ENCODE assay signal across 10 mouse cellular contexts in genomic region chr10:62687032-62687674, GRCm38 (mm10). TPM values are rescaled to one million over a fixed set of nuclear protein-coding genes. Genes with fewer than 3 reads are reported as not detected.
DNase-seq lines count a peak whose midpoint lies in the region; ATAC-seq lines count a peak whose summit lies in the region.
"Had no signal": no experiment of that assay in that cellular context is flagged by ENCODE, and none has a peak within 500 bp of the region (broad histone marks: within the 10 kb centered on the region; RNA-seq: fewer than 3 reads in every experiment).

No protein-coding gene starts in this region.

- no peak overlapping the region for H3K4me3 ChIP-seq in forebrain, embryonic 15.5 days
- no peak overlapping the region for H3K4me3 ChIP-seq in limb, embryonic 13.5 days
- no peak overlapping the region for H3K4me3 ChIP-seq in neural tube, embryonic 14.5 days (ENCODE audit: low read depth, low read length)
- H3K4me3 ChIP-seq: heart, embryonic 10.5 days had no signal

- H3K36me3 ChIP-seq in forebrain, embryonic 15.5 days = no peaks in the 10 kb centered on the region
- H3K36me3 ChIP-seq in limb, embryonic 13.5 days = no peaks in the 10 kb centered on the region
- no peaks in the 10 kb centered on the region for H3K36me3 ChIP-seq in neural tube, embryonic 14.5 days (ENCODE audit: control insufficient read depth, insufficient read depth, low read length)
- H3K36me3 ChIP-seq: heart, embryonic 10.5 days had no signal

- H3K9ac ChIP-seq in forebrain, embryonic 15.5 days (replicated peaks) = no peak overlapping the region
- H3K9ac ChIP-seq in limb, embryonic 13.5 days = 0 out of 2 replicates have a peak overlapping the region, but pooled peaks have one; percentile 8
- no peak overlapping the region for H3K9ac ChIP-seq in neural tube, embryonic 14.5 days (replicated peaks; ENCODE audit: low read depth, low read length)

- peak overlapping the region; percentile 26; the same call in 1 of the 2 replicates for H3K27ac ChIP-seq in forebrain, embryonic 15.5 days (replicated peaks)
- peak overlapping the region; percentile 55; the same call in 1 of the 2 replicates for H3K27ac ChIP-seq in limb, embryonic 13.5 days
- H3K27ac ChIP-seq in neural tube, embryonic 14.5 days (ENCODE audit: low read depth, low read length) = peak overlapping the region; percentile 34; the same call in 1 of the 2 replicates
- H3K27ac ChIP-seq: heart, embryonic 10.5 days had no signal

- peaks cover 13% of the 10 kb centered on the region for H3K4me1 ChIP-seq in forebrain, embryonic 15.5 days
- peaks cover 26% of the 10 kb centered on the region for H3K4me1 ChIP-seq in limb, embryonic 13.5 days
- H3K4me1 ChIP-seq in neural tube, embryonic 14.5 days (ENCODE audit: control insufficient read depth, insufficient read depth, low read length) = peaks cover 9% of the 10 kb centered on the region

- H3K9me3 ChIP-seq in forebrain, embryonic 15.5 days = no peaks in the 10 kb centered on the region
- no peaks in the 10 kb centered on the region for H3K9me3 ChIP-seq in limb, embryonic 13.5 days
- H3K9me3 ChIP-seq in neural tube, embryonic 14.5 days (ENCODE audit: control insufficient read depth, low read length) = no peaks in the 10 kb centered on the region
- H3K9me3 ChIP-seq: heart, embryonic 10.5 days had no signal

- peak; percentile 75 for ATAC-seq in forebrain, embryonic 15.5 days (replicated peaks)
- peak; percentile 66; the same call in 1 of the 2 replicates for ATAC-seq in limb, embryonic 13.5 days (ENCODE audit: low FRiP score, low read depth)
- peak; percentile 91 for ATAC-seq in neural tube, embryonic 14.5 days (ENCODE audit: low read depth)
- ATAC-seq in activated CD4-positive, CD25-positive, alpha-beta regulatory T cell, adult 4 months = no peak

- WGBS in forebrain, embryonic 15.5 days = 3% methylated on average over 15 of the region's 15 CpGs
- WGBS in limb, embryonic 13.5 days = 46% methylated on average over 15 of the region's 15 CpGs
- 3% methylated on average over 15 of the region's 15 CpGs for WGBS in neural tube, embryonic 14.5 days

- no peaks in the 10 kb centered on the region for H3K27me3 ChIP-seq in forebrain, embryonic 15.5 days
- no peaks in the 10 kb centered on the region for H3K27me3 ChIP-seq in limb, embryonic 13.5 days
- H3K27me3 ChIP-seq in neural tube, embryonic 14.5 days (ENCODE audit: control insufficient read depth, insufficient read depth, low read length) = 0 out of 2 replicates have a peak, but pooled peaks cover 7% of the 10 kb centered on the region

- peak; percentile 44 for DNase-seq in embryo, embryonic 9.5 days (ENCODE audit: extremely low spot score)
- no peak for DNase-seq in c-Kit-positive CD71-positive TER-119-positive erythroid progenitor cells, embryonic 14.5 days (ENCODE audit: low spot score)
- no peak for DNase-seq in spleen, adult 12 weeks (ENCODE audit: low spot score)
- DNase-seq: kidney, adult 11 months; lung, postnatal 14 days had no signal

- H3K4me2 ChIP-seq in forebrain, embryonic 15.5 days (replicated peaks) = 0 out of 2 replicates have a peak overlapping the region, but pooled peaks have one; percentile 17
- peak overlapping the region; percentile 12; the same call in 1 of the 2 replicates for H3K4me2 ChIP-seq in limb, embryonic 13.5 days (replicated peaks)
- H3K4me2 ChIP-seq in neural tube, embryonic 14.5 days (ENCODE audit: low read depth, low read length) = peak overlapping the region; percentile 20

RNA-seq across cellular contexts. Expression of gene Ddx50, which starts 36.1 kb away (rescaled TPM):
- 107 and 108 TPM in 2 replicates for polyA plus RNA-seq in forebrain, embryonic 15.5 days (2015; fragmentation: Nextera tagmentation; extraction: Ambion mirVana)
- 171 and 177 TPM in 2 replicates for polyA plus RNA-seq in limb, embryonic 13.5 days (2015; fragmentation: Nextera tagmentation; extraction: Ambion mirVana)
- polyA plus RNA-seq in neural tube, embryonic 14.5 days (2014; fragmentation: Nextera tagmentation; extraction: Ambion mirVana) = 85.7 and 98.4 TPM in 2 replicates
- polyA plus RNA-seq in activated CD4-positive, CD25-positive, alpha-beta regulatory T cell, adult 4 months (2017; shearing (Covaris generic)) = 10 to 100 TPM; 91.8 to 100.0 TPM

RNA-seq across cellular contexts. Expression of gene Stox1, which starts 38.8 kb away (rescaled TPM):
- polyA plus RNA-seq in forebrain, embryonic 15.5 days (2015; fragmentation: Nextera tagmentation; extraction: Ambion mirVana) = 2.3 and 2.5 TPM in 2 replicates
- polyA plus RNA-seq in limb, embryonic 13.5 days (2015; fragmentation: Nextera tagmentation; extraction: Ambion mirVana) = 1.1 TPM in 2 replicates
- polyA plus RNA-seq in neural tube, embryonic 14.5 days (2014; fragmentation: Nextera tagmentation; extraction: Ambion mirVana) = 2.8 and 4.6 TPM in 2 replicates
- polyA plus RNA-seq in activated CD4-positive, CD25-positive, alpha-beta regulatory T cell, adult 4 months (2017; shearing (Covaris generic)) = 1 to 10 TPM; 1.5 TPM
